Mouse (Mus musculus): Measurements from ENCODE around the gene Dclre1c. TPM values are rescaled to one million over a fixed set of nuclear protein-coding genes. Genes with fewer than 3 reads are reported as not detected.

Gene Dclre1c
- polyA plus RNA-seq, 1 experiment from 2014 or later: 5.8 TPM

GRCm38 (mm10) chr2:3512076-3512475, 88.1 kb downstream of the Dclre1c start:
- no peaks in the 10 kb centered on the region for H3K27me3 ChIP-seq (ENCODE audit: control insufficient read depth, insufficient read depth, low read length)
- H3K9me3 ChIP-seq (ENCODE audit: control insufficient read depth, low read length): no peaks in the 10 kb centered on the region
- peak overlapping the region; percentile 53 to 68 for H3K27ac ChIP-seq (replicated peaks in 1 of 2; ENCODE audit: control insufficient read depth in 1 of 2, insufficient read depth in 1 of 2, low read depth in 2 of 2, low read length in 2 of 2)
- WGBS: under 1% methylated on average over 15 of the region's 15 CpGs
- H3K36me3 ChIP-seq (ENCODE audit: control insufficient read depth, insufficient read depth, low read length): peaks cover 34% of the 10 kb centered on the region
- H3K4me1 ChIP-seq (ENCODE audit: control insufficient read depth in 2 of 2, insufficient read depth in 2 of 2, low read length in 2 of 2): peaks cover 0 to 9% of the 10 kb centered on the region in 2 experiments; a peak in 3 of 4 replicates
- H3K9ac ChIP-seq (ENCODE audit: low read length): peak overlapping the region; percentile 85
- peak overlapping the region; percentile 71 to 81 for H3K4me3 ChIP-seq (ENCODE audit: control insufficient read depth in 1 of 2, insufficient read depth in 1 of 2, low read depth in 1 of 2, low read length in 2 of 2)
- peak overlapping the region; percentile 84 for H3K4me2 ChIP-seq (ENCODE audit: low read length)
- ATAC-seq (ENCODE audit: insufficient number of reproducible peaks, insufficient read depth, low FRiP score, low read depth): peak; percentile 2

- Histone ChIP-seq H3K27ac (replicated peaks in 1 of 2; ENCODE audit: control insufficient read depth in 1 of 2, insufficient read depth in 1 of 2, low read depth in 2 of 2, low read length in 2 of 2) (peak within 1 kb of the TSS; percentile 70 to 82), H3K9me3 (ENCODE audit: control insufficient read depth, low read length) (no peaks in the 10 kb centered on the region), H3K36me3 (ENCODE audit: control insufficient read depth, insufficient read depth, low read length) (peaks cover 31% of the 10 kb centered on the region), H3K9ac (ENCODE audit: low read length) (peak within 1 kb of the TSS; percentile 85), H3K4me2 (ENCODE audit: low read length) (peak within 1 kb of the TSS; percentile 84), H3K27me3 (ENCODE audit: control insufficient read depth, insufficient read depth, low read length) (no peaks in the 10 kb centered on the region), H3K4me3 (ENCODE audit: control insufficient read depth in 1 of 2, insufficient read depth in 1 of 2, low read depth in 1 of 2, low read length in 2 of 2) (peak within 1 kb of the TSS; percentile 71 to 81), H3K4me1 (ENCODE audit: control insufficient read depth in 2 of 2, insufficient read depth in 2 of 2, low read length in 2 of 2) (peaks cover 0 to 9% of the 10 kb centered on the region in 2 experiments; a peak in 3 of 4 replicates)
- WGBS: under 1% methylated on average over 60 of the region's 60 CpGs
- ATAC-seq (ENCODE audit: insufficient number of reproducible peaks, insufficient read depth, low FRiP score, low read depth): peak; percentile 100
These were observed 88.9 kb downstream of the Dclre1c start, which contains the start of the genes Gm45902, Hspa14 and Cdnf for GRCm38 (mm10) chr2:3512552-3513454. Gene Gm45902 (minus strand): TSS chr2:3512790. Gene Hspa14 (minus strand): TSS chr2:3512814. Gene Cdnf (plus strand): TSS chr2:3513030.

Other genes with a start within 250 kb of the Dclre1c start
- 30.2 and 34.9 TPM in 2 replicates for gene Nmt2, start 139.9 kb upstream of the Dclre1c start, polyA plus RNA-seq (2014; fragmentation: Nextera tagmentation; extraction: Ambion mirVana)
- gene Rpp38, start 91.5 kb upstream of the Dclre1c start, polyA plus RNA-seq (2014; fragmentation: Nextera tagmentation; extraction: Ambion mirVana): 12.5 and 12.8 TPM in 2 replicates
- gene Acbd7, start 88.0 kb upstream of the Dclre1c start, polyA plus RNA-seq (2014; fragmentation: Nextera tagmentation; extraction: Ambion mirVana): 0.70 and 0.85 TPM in 2 replicates
- not detected in 2 replicates for gene Olah, start 26.9 kb upstream of the Dclre1c start, polyA plus RNA-seq (2014; fragmentation: Nextera tagmentation; extraction: Ambion mirVana)
- 0.39 TPM in 1 of 2 replicates, not detected in the other for gene Meig1, start 1.5 kb upstream of the Dclre1c start, polyA plus RNA-seq (2014; fragmentation: Nextera tagmentation; extraction: Ambion mirVana)
- 6.9 and 8.3 TPM in 2 replicates for gene Suv39h2, start 50.9 kb downstream of the Dclre1c start, polyA plus RNA-seq (2014; fragmentation: Nextera tagmentation; extraction: Ambion mirVana)
- 3.4 and 3.9 TPM in 2 replicates for gene Gm45902, start 88.7 kb downstream of the Dclre1c start, polyA plus RNA-seq (2014; fragmentation: Nextera tagmentation; extraction: Ambion mirVana)
- gene Hspa14, start 88.7 kb downstream of the Dclre1c start, polyA plus RNA-seq (2014; fragmentation: Nextera tagmentation; extraction: Ambion mirVana): 70.5 and 77.3 TPM in 2 replicates
- 0.11 and 0.74 TPM in 2 replicates for gene Cdnf, start 88.9 kb downstream of the Dclre1c start, polyA plus RNA-seq (2014; fragmentation: Nextera tagmentation; extraction: Ambion mirVana)
- 26.5 and 27.0 TPM in 2 replicates for gene Fam107b, start 146.4 kb downstream of the Dclre1c start, polyA plus RNA-seq (2014; fragmentation: Nextera tagmentation; extraction: Ambion mirVana)